Mouse (Mus musculus): ENCODE results near the gene Ppp1r1a. TPM values are rescaled to one million over a fixed set of nuclear protein-coding genes. Genes with fewer than 3 reads are reported as not detected.
A peak's percentile ranks its signal among the peaks of the same experiment; 100 is the strongest.

The Ppp1r1a gene
- polyA plus RNA-seq, 1 experiment from 2014 or later: 17.4 TPM

DNA sequence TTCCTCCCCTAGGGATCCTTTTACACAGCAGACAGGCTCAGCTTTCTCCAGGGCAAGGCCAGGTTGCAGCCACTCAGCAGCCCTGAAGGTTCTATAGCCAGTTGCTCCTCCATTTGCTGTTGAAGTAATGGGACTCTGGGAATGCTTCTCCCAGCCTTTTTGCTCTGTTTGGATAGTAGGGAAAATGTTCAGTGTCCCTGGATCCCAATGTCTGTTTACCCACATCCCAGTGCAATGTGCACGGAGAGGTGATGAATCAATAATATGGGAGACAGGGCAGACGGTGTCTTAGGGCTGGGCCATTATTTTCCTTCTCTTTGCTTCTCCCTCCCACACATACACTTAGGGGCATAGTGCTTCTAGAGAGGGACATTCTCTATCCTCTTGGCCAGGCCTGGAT is 1.5 kb upstream of the Ppp1r1a start:
- Histone ChIP-seq H3K4me3 (ENCODE audit: low read depth, low read length) (no peak overlapping the region), H3K9ac (replicated peaks; ENCODE audit: low read depth, low read length) (no peak overlapping the region; the same call in 1 of the 2 replicates), H3K9me3 (ENCODE audit: control insufficient read depth, low read depth, low read length) (no peaks in the 10 kb centered on the region), H3K4me2 (replicated peaks; ENCODE audit: low read depth, low read length) (no peak overlapping the region), H3K27me3 (ENCODE audit: control insufficient read depth, insufficient read depth, low read length) (no peaks in the 10 kb centered on the region; the same call in 1 of the 2 replicates), H3K27ac (ENCODE audit: low read length) (no peak overlapping the region), H3K36me3 (ENCODE audit: control insufficient read depth, insufficient read depth, low read length) (no peaks in the 10 kb centered on the region), H3K4me1 (ENCODE audit: control insufficient read depth, insufficient read depth, low read length) (0 out of 2 replicates have a peak, but pooled peaks cover 3% of the 10 kb centered on the region)
- ATAC-seq (ENCODE audit: insufficient number of reproducible peaks, insufficient read depth, low FRiP score, low read depth): no peak
- 46% methylated on average over 2 of the region's 2 CpGs for WGBS

- peak overlapping the region; percentile 67 for H3K4me3 ChIP-seq (ENCODE audit: low read depth, low read length)
- no peak overlapping the region for H3K27ac ChIP-seq (ENCODE audit: low read length)
- no peaks in the 10 kb centered on the region for H3K9me3 ChIP-seq (ENCODE audit: control insufficient read depth, low read depth, low read length)
- no peaks in the 10 kb centered on the region; the same call in 1 of the 2 replicates for H3K27me3 ChIP-seq (ENCODE audit: control insufficient read depth, insufficient read depth, low read length)
- 3% methylated on average over 37 of the region's 37 CpGs for WGBS
- H3K4me2 ChIP-seq (replicated peaks; ENCODE audit: low read depth, low read length): peak overlapping the region; percentile 91
- peak; percentile 59 for ATAC-seq (ENCODE audit: insufficient number of reproducible peaks, insufficient read depth, low FRiP score, low read depth)
- H3K4me1 ChIP-seq (ENCODE audit: control insufficient read depth, insufficient read depth, low read length): 0 out of 2 replicates have a peak, but pooled peaks cover 3% of the 10 kb centered on the region
- H3K9ac ChIP-seq (replicated peaks; ENCODE audit: low read depth, low read length): peak overlapping the region; percentile 49
- H3K36me3 ChIP-seq (ENCODE audit: control insufficient read depth, insufficient read depth, low read length): no peaks in the 10 kb centered on the region
Measured at GRCm38 (mm10) chr15:103537011-103537821, 587 bp downstream of the Ppp1r1a start.

GRCm38 (mm10) chr15:103536456-103536855 is 1.3 kb downstream of the Ppp1r1a start:
- H3K4me2 ChIP-seq (replicated peaks; ENCODE audit: low read depth, low read length): peak overlapping the region; percentile 91; the same call in 1 of the 2 replicates
- 36% methylated on average over 2 of the region's 2 CpGs for WGBS

DNA sequence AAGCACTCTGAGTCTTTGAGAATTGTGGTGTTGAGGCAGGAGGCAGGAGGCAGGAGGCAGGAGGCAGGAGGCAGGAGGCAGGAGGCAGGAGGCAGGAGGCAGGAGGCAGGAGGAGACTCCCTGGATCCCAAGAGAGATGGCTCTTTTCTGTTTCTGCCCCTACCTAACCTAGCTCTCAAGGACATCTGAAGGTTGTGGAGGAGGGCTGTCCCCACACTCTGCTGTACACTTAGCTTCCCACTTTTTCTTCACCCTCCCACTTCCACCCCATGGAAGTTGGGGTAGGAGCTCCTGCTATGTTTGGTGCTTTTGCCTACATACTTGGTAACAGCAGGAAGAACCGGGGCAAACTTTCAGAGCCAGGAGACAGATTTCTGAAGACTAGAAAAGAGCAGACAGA is 2.0 kb downstream of the Ppp1r1a start:
- no peak overlapping the region for H3K4me2 ChIP-seq (replicated peaks; ENCODE audit: low read depth, low read length)
- no peaks in the 10 kb centered on the region; the same call in 1 of the 2 replicates for H3K27me3 ChIP-seq (ENCODE audit: control insufficient read depth, insufficient read depth, low read length)
- no peaks in the 10 kb centered on the region for H3K36me3 ChIP-seq (ENCODE audit: control insufficient read depth, insufficient read depth, low read length)
- no peak overlapping the region for H3K4me3 ChIP-seq (ENCODE audit: low read depth, low read length)
- H3K27ac ChIP-seq (ENCODE audit: low read length): no peak overlapping the region
- H3K9ac ChIP-seq (replicated peaks; ENCODE audit: low read depth, low read length): no peak overlapping the region
- WGBS: 79% methylated on average over 1 of the region's 1 CpGs
- ATAC-seq (ENCODE audit: insufficient number of reproducible peaks, insufficient read depth, low FRiP score, low read depth): no peak
- 0 out of 2 replicates have a peak, but pooled peaks cover 3% of the 10 kb centered on the region for H3K4me1 ChIP-seq (ENCODE audit: control insufficient read depth, insufficient read depth, low read length)
- no peaks in the 10 kb centered on the region for H3K9me3 ChIP-seq (ENCODE audit: control insufficient read depth, low read depth, low read length)

More at GRCm38 (mm10) chr15:103536456-103536855, 1.3 kb downstream of the Ppp1r1a start:
- Histone ChIP-seq H3K9ac (replicated peaks; ENCODE audit: low read depth, low read length) (no peak overlapping the region), H3K27me3 (ENCODE audit: control insufficient read depth, insufficient read depth, low read length) (no peaks in the 10 kb centered on the region; the same call in 1 of the 2 replicates), H3K36me3 (ENCODE audit: control insufficient read depth, insufficient read depth, low read length) (no peaks in the 10 kb centered on the region), H3K9me3 (ENCODE audit: control insufficient read depth, low read depth, low read length) (no peaks in the 10 kb centered on the region), H3K4me1 (ENCODE audit: control insufficient read depth, insufficient read depth, low read length) (0 out of 2 replicates have a peak, but pooled peaks cover 3% of the 10 kb centered on the region), H3K27ac (ENCODE audit: low read length) (no peak overlapping the region), H3K4me3 (ENCODE audit: low read depth, low read length) (no peak overlapping the region)
- ATAC-seq (ENCODE audit: insufficient number of reproducible peaks, insufficient read depth, low FRiP score, low read depth): no peak

DNA sequence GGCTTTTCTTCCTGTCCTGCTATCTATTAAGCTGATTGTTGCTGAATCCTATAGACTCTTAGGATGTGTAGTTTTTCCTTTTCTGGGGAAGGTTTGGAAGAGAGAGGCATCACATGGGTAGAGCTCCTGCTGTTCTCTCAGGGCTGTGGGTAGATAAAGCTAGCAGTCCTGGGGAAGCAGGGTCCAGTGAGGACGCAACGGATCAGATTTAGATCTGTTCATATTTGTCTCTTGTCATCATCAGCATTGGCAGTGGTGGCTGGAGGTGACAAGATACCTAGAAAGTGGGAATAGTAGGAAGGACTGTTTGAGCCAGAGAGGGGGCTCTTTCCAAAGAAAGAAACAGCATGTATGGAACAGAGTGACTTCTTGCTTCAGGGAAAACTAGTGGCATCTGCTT is 2.8 kb downstream of the Ppp1r1a start:
- WGBS: 80% methylated on average over 2 of the region's 2 CpGs
- Histone ChIP-seq H3K4me2 (replicated peaks; ENCODE audit: low read depth, low read length) (no peak overlapping the region), H3K27me3 (ENCODE audit: control insufficient read depth, insufficient read depth, low read length) (no peaks in the 10 kb centered on the region; the same call in 1 of the 2 replicates), H3K9ac (replicated peaks; ENCODE audit: low read depth, low read length) (no peak overlapping the region), H3K4me1 (ENCODE audit: control insufficient read depth, insufficient read depth, low read length) (0 out of 2 replicates have a peak, but pooled peaks cover 3% of the 10 kb centered on the region), H3K36me3 (ENCODE audit: control insufficient read depth, insufficient read depth, low read length) (no peaks in the 10 kb centered on the region), H3K9me3 (ENCODE audit: control insufficient read depth, low read depth, low read length) (no peaks in the 10 kb centered on the region), H3K4me3 (ENCODE audit: low read depth, low read length) (no peak overlapping the region), H3K27ac (ENCODE audit: low read length) (no peak overlapping the region)
- no peak for ATAC-seq (ENCODE audit: insufficient number of reproducible peaks, insufficient read depth, low FRiP score, low read depth)

DNA sequence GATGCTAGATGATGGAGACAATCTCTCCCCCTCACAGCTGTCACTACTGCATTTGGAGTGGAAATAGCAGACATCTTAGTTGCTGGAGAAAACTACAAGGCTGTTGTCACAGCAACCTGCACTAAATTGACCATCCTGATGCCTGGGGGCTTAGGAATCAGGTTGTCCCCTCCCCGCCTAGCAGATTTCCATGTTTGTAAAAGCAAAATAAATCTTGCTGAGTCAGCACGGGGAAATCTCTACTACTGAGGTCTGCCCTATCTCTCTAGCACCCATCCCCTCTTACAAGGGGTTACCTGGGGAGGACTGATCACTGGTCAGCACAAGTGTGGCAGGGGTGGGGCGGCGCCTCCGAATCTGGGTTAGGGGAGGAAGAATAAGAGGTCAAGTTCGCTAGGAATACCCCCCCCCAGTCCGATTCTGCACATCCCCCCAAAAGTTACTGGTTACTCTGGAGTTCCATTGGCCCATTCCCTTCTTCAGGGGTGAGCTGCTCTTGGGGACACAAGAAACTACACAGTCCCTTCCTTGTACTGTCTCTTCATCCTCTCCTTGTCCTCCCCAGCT is 3.7 kb downstream of the Ppp1r1a start:
- H3K9me3 ChIP-seq (ENCODE audit: control insufficient read depth, low read depth, low read length): no peaks in the 10 kb centered on the region
- WGBS: 82% methylated on average over 7 of the region's 7 CpGs
- H3K4me2 ChIP-seq (replicated peaks; ENCODE audit: low read depth, low read length): no peak overlapping the region
- H3K36me3 ChIP-seq (ENCODE audit: control insufficient read depth, insufficient read depth, low read length): no peaks in the 10 kb centered on the region
- H3K27ac ChIP-seq (ENCODE audit: low read length): no peak overlapping the region
- ATAC-seq (ENCODE audit: insufficient number of reproducible peaks, insufficient read depth, low FRiP score, low read depth): no peak
- H3K4me3 ChIP-seq (ENCODE audit: low read depth, low read length): no peak overlapping the region
- no peak overlapping the region for H3K9ac ChIP-seq (replicated peaks; ENCODE audit: low read depth, low read length)
- 0 out of 2 replicates have a peak, but pooled peaks cover 5% of the 10 kb centered on the region for H3K4me1 ChIP-seq (ENCODE audit: control insufficient read depth, insufficient read depth, low read length)
- H3K27me3 ChIP-seq (ENCODE audit: control insufficient read depth, insufficient read depth, low read length): no peaks in the 10 kb centered on the region; the same call in 1 of the 2 replicates

DNA sequence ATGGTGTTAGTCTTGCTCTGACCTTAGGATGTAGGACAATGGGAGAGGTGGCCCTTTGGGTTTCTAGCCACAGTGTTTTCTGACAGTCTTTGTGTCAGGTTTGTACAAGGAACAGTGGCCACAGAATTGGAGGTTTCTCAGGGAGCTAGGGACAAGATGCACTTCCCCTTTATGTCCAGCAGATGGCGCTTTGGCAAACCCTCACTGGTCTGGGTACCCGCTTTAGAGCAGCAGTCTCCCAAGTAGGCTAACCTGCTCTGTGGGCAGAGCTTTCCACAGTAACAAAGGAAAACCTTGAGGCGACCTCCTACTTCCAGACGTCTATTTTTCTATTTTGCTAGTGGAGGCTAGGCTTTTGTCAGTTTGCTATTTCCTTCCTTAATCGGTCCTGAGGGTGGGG is 7.4 kb downstream of the Ppp1r1a start:
- no peak overlapping the region for H3K4me2 ChIP-seq (replicated peaks; ENCODE audit: low read depth, low read length)
- peak; percentile 70; the same call in 1 of the 2 replicates for ATAC-seq (ENCODE audit: insufficient number of reproducible peaks, insufficient read depth, low FRiP score, low read depth)
- WGBS: 13% methylated on average over 5 of the region's 5 CpGs

DNA sequence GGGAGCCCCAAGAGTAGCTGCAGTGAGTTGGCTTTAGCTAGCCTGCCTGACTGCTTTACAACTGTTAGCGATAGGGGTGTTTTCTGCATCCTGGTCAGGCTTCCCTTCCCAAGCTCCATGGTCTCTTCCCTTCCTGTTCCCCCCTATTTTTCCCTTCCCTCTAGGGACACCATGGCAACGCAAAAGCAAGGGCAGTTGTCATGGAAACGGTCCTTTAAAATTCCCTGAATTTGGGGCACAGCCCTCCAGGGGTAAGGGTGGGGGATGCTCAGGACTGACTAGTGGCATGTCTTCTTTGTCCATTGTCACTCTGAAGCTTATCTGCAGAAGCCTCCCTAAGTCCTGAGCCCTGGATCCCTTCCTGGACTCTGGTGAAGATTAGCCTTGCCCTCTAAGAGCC is 14.6 kb downstream of the Ppp1r1a start:
- Histone ChIP-seq H3K4me1 (ENCODE audit: control insufficient read depth, insufficient read depth, low read length) (0 out of 2 replicates have a peak, but pooled peaks cover 9% of the 10 kb centered on the region), H3K4me2 (replicated peaks; ENCODE audit: low read depth, low read length) (no peak overlapping the region), H3K36me3 (ENCODE audit: control insufficient read depth, insufficient read depth, low read length) (no peaks in the 10 kb centered on the region), H3K27ac (ENCODE audit: low read length) (no peak overlapping the region), H3K27me3 (ENCODE audit: control insufficient read depth, insufficient read depth, low read length) (no peaks in the 10 kb centered on the region), H3K4me3 (ENCODE audit: low read depth, low read length) (no peak overlapping the region), H3K9ac (replicated peaks; ENCODE audit: low read depth, low read length) (no peak overlapping the region), H3K9me3 (ENCODE audit: control insufficient read depth, low read depth, low read length) (no peaks in the 10 kb centered on the region)
- 73% methylated on average over 3 of the region's 3 CpGs for whole genome bisulfite sequencing
- no peak for ATAC-seq (ENCODE audit: insufficient number of reproducible peaks, insufficient read depth, low FRiP score, low read depth)

More for the DNA sequence above, 7.4 kb downstream of the Ppp1r1a start:
- no peak overlapping the region for H3K27ac ChIP-seq (ENCODE audit: low read length)
- H3K4me3 ChIP-seq (ENCODE audit: low read depth, low read length): no peak overlapping the region
- H3K4me1 ChIP-seq (ENCODE audit: control insufficient read depth, insufficient read depth, low read length): 0 out of 2 replicates have a peak, but pooled peaks cover 3% of the 10 kb centered on the region
- H3K9ac ChIP-seq (replicated peaks; ENCODE audit: low read depth, low read length): no peak overlapping the region
- no peaks in the 10 kb centered on the region for H3K27me3 ChIP-seq (ENCODE audit: control insufficient read depth, insufficient read depth, low read length)
- no peaks in the 10 kb centered on the region for H3K36me3 ChIP-seq (ENCODE audit: control insufficient read depth, insufficient read depth, low read length)
- no peaks in the 10 kb centered on the region for H3K9me3 ChIP-seq (ENCODE audit: control insufficient read depth, low read depth, low read length)

Data from stomach, embryonic 14.5 days (tissue).